Mouse (Mus musculus): ENCODE measurements around the gene Ptprd. TPM values are rescaled to one million over a fixed set of nuclear protein-coding genes. Genes with fewer than 3 reads are reported as not detected.

Gene Ptprd
- total and polyA plus RNA-seq, 3 experiments, result not detected

DNA sequence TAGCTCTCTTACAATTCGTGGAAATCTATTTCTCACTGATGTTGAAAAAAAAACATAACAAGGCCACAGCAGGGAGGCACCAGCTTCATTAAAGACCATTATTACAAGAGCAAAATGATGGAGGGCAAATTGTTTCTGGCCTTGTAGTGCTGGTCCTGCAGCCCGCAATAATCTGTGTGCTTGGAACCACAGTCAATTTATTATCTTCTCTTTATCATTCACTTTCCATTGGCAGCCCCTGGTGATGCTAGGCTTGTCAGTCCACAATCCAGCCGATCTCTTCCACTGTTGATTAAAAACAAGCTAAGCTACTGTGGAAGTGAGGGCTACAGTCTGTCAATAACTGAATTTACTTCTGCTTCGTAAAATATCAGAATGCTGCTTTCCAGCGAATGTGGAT lies 674.4 kb downstream of the Ptprd start:
- TF ChIP-seq MYC (IDR thresholded peaks at IDR 0.05; ENCODE audit: low read depth, low read length) (no peak), CHD1 (IDR thresholded peaks at IDR 0.05; ENCODE audit: low read depth, low read length) (no peak), HCFC1 (IDR thresholded peaks at IDR 0.05; ENCODE audit: low read depth, low read length) (no peak), SIN3A (IDR thresholded peaks at IDR 0.05; ENCODE audit: low read length) (no peak), BHLHE40 (IDR thresholded peaks at IDR 0.05; ENCODE audit: borderline replicate concordance, low read depth, low read length) (no peak), NELFE (IDR thresholded peaks at IDR 0.05; ENCODE audit: low read depth, low read length) (no peak), MAZ (IDR thresholded peaks at IDR 0.05; ENCODE audit: low read depth, low read length) (no peak), ETS1 (IDR thresholded peaks at IDR 0.05; ENCODE audit: low read depth, low read length) (no peak), E2F4 (IDR thresholded peaks at IDR 0.05; ENCODE audit: borderline replicate concordance, low read depth, low read length) (no peak), SMC3 (IDR thresholded peaks at IDR 0.05; ENCODE audit: low read depth, low read length) (no peak), TCF12 (IDR thresholded peaks at IDR 0.05; ENCODE audit: low read depth, low read length) (no peak), MAFK (IDR thresholded peaks at IDR 0.05; ENCODE audit: borderline replicate concordance, low read depth, low read length) (no peak), GABPA (IDR thresholded peaks at IDR 0.05; ENCODE audit: low read depth, low read length) (no peak)
- Histone ChIP-seq H3K4me1 (ENCODE audit: control insufficient read depth in 1 of 2, insufficient read depth in 2 of 2, low read length in 2 of 2) (no peaks in the 10 kb centered on the region), H3K27ac (ENCODE audit: control insufficient read depth, low read depth, low read length) (no peak overlapping the region), H3K9me3 (replicated peaks; ENCODE audit: insufficient read depth, low read length) (no peaks in the 10 kb centered on the region), H3K27me3 (ENCODE audit: control insufficient read depth in 1 of 2, insufficient read depth in 2 of 2, low read length in 2 of 2) (no peaks in the 10 kb centered on the region), H3K79me2 (ENCODE audit: control insufficient read depth, insufficient read depth, low read length, poor library complexity) (no peaks in the 10 kb centered on the region), H3K36me3 (ENCODE audit: control insufficient read depth in 1 of 2, insufficient read depth in 2 of 2, low read length in 2 of 2) (no peaks in the 10 kb centered on the region), H3K9ac (ENCODE audit: control insufficient read depth, low read depth, low read length, poor library complexity, severe bottlenecking) (no peak overlapping the region), H3K4me3 (ENCODE audit: control insufficient read depth in 1 of 2, insufficient read depth in 1 of 2, low read depth in 2 of 2, low read length in 2 of 2) (no peak overlapping the region)
- no peak for DNase-seq (ENCODE audit: low read depth, low spot score)

DNA sequence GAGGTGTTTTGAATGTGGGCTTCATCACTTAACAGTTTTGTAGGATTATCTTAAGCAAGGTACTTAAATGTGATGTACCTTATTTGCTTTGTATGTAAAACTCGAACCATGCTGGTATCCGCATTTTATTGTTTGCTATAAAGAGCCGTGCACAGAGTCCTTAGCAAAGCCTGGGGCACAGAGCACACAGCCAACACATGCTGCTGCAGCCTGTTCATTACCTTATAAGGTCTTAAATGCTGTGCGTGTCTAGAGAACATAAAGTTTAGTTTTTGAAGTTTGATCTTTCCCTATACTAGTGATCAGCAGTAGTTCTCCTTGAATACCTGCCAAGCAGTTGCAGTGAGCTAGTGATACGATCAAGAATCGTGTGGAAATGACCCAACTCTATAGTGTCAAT lies 676.2 kb downstream of the Ptprd start:
- no peaks in the 10 kb centered on the region for H3K79me2 ChIP-seq (ENCODE audit: control insufficient read depth, insufficient read depth, low read length, poor library complexity)
- no peak for DNase-seq (ENCODE audit: low read depth, low spot score)
- no peaks in the 10 kb centered on the region for H3K27me3 ChIP-seq (ENCODE audit: control insufficient read depth in 1 of 2, insufficient read depth in 2 of 2, low read length in 2 of 2)
- H3K27ac ChIP-seq (ENCODE audit: control insufficient read depth, low read depth, low read length), result no peak overlapping the region
- no peaks in the 10 kb centered on the region for H3K9me3 ChIP-seq (replicated peaks; ENCODE audit: insufficient read depth, low read length)
- TF ChIP-seq RAD21 (IDR thresholded peaks at IDR 0.05; ENCODE audit: low read depth, low read length), result no peak
- TF ChIP-seq JUND (IDR thresholded peaks at IDR 0.05; ENCODE audit: low read depth, low read length), result no peak
- TF ChIP-seq EP300 (IDR thresholded peaks at IDR 0.05; ENCODE audit: low read depth in 1 of 2, low read length in 2 of 2), result no peak
- no peak for TF ChIP-seq NELFE (IDR thresholded peaks at IDR 0.05; ENCODE audit: low read depth, low read length)
- TF ChIP-seq POLR2AphosphoS2 (IDR thresholded peaks at IDR 0.05; ENCODE audit: low read length), result no peak
- no peak overlapping the region for H3K9ac ChIP-seq (ENCODE audit: control insufficient read depth, low read depth, low read length, poor library complexity, severe bottlenecking)
- no peak overlapping the region for H3K4me3 ChIP-seq (ENCODE audit: control insufficient read depth in 1 of 2, insufficient read depth in 1 of 2, low read depth in 2 of 2, low read length in 2 of 2)
- no peaks in the 10 kb centered on the region for H3K4me1 ChIP-seq (ENCODE audit: control insufficient read depth in 1 of 2, insufficient read depth in 2 of 2, low read length in 2 of 2)
- H3K36me3 ChIP-seq (ENCODE audit: control insufficient read depth in 1 of 2, insufficient read depth in 2 of 2, low read length in 2 of 2), result no peaks in the 10 kb centered on the region

All from MEL (cell line).